Comparison of ENCODE assay signal across 27 mouse cellular contexts in the genomic region with DNA sequence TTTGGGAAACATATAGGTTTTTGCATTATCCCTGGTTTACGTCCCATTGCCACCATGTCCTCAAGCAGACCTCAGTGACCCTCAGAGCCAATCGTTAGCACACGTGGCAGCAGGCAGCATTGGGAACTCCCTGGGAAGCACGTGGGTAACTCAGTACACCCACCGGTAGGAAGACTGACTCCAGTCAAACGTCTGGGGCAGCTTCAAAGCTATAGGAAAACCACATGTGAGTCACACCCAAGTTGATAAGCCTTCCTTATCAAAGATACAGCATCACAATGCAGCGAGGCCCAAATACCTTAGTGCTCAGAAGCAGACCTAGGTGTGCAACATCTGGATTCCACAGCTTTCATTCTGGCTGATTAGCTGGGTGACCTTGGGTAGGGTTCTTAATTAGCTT.
DNase-seq lines count a peak whose midpoint lies in the region; ATAC-seq and TF ChIP-seq lines count a peak whose summit lies in the region.
"Had no signal": no experiment of that assay in that cellular context is flagged by ENCODE, and none has a peak within 500 bp of the region (broad histone marks: within the 10 kb centered on the region; RNA-seq: fewer than 3 reads in every experiment).

No protein-coding gene starts in this region.

- no peak overlapping the region for H3K4me3 ChIP-seq in MEL (ENCODE audit: control insufficient read depth in 1 of 2, insufficient read depth in 1 of 2, low read depth in 2 of 2, low read length in 2 of 2)
- H3K4me3 ChIP-seq in myocyte = no peak overlapping the region
- no peak overlapping the region for H3K4me3 ChIP-seq in neural tube, embryonic 15.5 days (replicated peaks)
- H3K4me3 ChIP-seq: embryonic facial prominence, embryonic 10.5 days; embryonic facial prominence, embryonic 13.5 days; erythroblast, embryonic 14.5 days; forebrain, embryonic 12.5 days; forebrain, embryonic 15.5 days; hindbrain, embryonic 12.5 days; hindbrain, embryonic 15.5 days had no signal

- H3K4me1 ChIP-seq in MEL (ENCODE audit: control insufficient read depth in 1 of 2, insufficient read depth in 2 of 2, low read length in 2 of 2) = peaks cover 6 to 10% of the 10 kb centered on the region in 2 experiments
- H3K4me1 ChIP-seq in neural tube, embryonic 15.5 days = no peaks in the 10 kb centered on the region
- H3K4me1 ChIP-seq: forebrain, embryonic 12.5 days; forebrain, embryonic 15.5 days; hindbrain, embryonic 15.5 days had no signal

- H3K4me2 ChIP-seq in myocyte (ENCODE audit: low read depth) = no peak overlapping the region
- H3K4me2 ChIP-seq in neural tube, embryonic 15.5 days = no peak overlapping the region
- H3K4me2 ChIP-seq: embryonic facial prominence, embryonic 13.5 days; forebrain, embryonic 12.5 days; forebrain, embryonic 15.5 days; heart, embryonic 11.5 days; hindbrain, embryonic 12.5 days; hindbrain, embryonic 15.5 days had no signal

- H3K79me2 ChIP-seq in MEL (ENCODE audit: control insufficient read depth, insufficient read depth, low read length, poor library complexity) (no peaks in the 10 kb centered on the region), myocyte (ENCODE audit: control insufficient read depth, insufficient read depth) (peaks cover 25% of the 10 kb centered on the region)

- peaks cover 18 to 24% of the 10 kb centered on the region in 2 experiments for H3K36me3 ChIP-seq in MEL (ENCODE audit: control insufficient read depth in 1 of 2, insufficient read depth in 2 of 2, low read length in 2 of 2)
- peaks cover 81% of the 10 kb centered on the region for H3K36me3 ChIP-seq in myocyte (ENCODE audit: control insufficient read depth, insufficient read depth)
- H3K36me3 ChIP-seq in neural tube, embryonic 15.5 days = no peaks in the 10 kb centered on the region
- H3K36me3 ChIP-seq: embryonic facial prominence, embryonic 10.5 days; forebrain, embryonic 12.5 days; forebrain, embryonic 15.5 days; hindbrain, embryonic 12.5 days; hindbrain, embryonic 15.5 days had no signal

- ATAC-seq in neural tube, embryonic 15.5 days (ENCODE audit: low FRiP score) = no peak
- no peak for ATAC-seq in frontal cortex, adult (ENCODE audit: low TSS enrichment)
- ATAC-seq: CD4-positive, CD25-positive, alpha-beta regulatory T cell, adult 4 months; forebrain, embryonic 15.5 days; Patski had no signal

- TF ChIP-seq POLR2A in MEL (IDR thresholded peaks at IDR 0.05; ENCODE audit: control insufficient read depth in 1 of 2, insufficient read depth in 1 of 2, low read depth in 1 of 2, low read length in 2 of 2, poor library complexity in 1 of 2) (no peak), myocyte (IDR thresholded peaks at IDR 0.05; ENCODE audit: insufficient read length, low read depth) (peak; percentile 18)

- TF ChIP-seq RAD21 in MEL (IDR thresholded peaks at IDR 0.05; ENCODE audit: low read depth, low read length) = no peak

- WGBS in neural tube, embryonic 15.5 days = 86% methylated on average over 7 of the region's 7 CpGs

- intact Hi-C loops in left cerebral cortex, postnatal 14 days (cut with DNase I) = no loop called here

- H3K27ac ChIP-seq in MEL (ENCODE audit: control insufficient read depth, low read depth, low read length) = peak overlapping the region; percentile 26
- H3K27ac ChIP-seq in neural tube, embryonic 15.5 days (replicated peaks) = no peak overlapping the region
- H3K27ac ChIP-seq: embryonic facial prominence, embryonic 10.5 days; embryonic facial prominence, embryonic 13.5 days; forebrain, embryonic 12.5 days; forebrain, embryonic 15.5 days; hindbrain, embryonic 12.5 days; hindbrain, embryonic 15.5 days had no signal

- peak; percentile 36 to 58; a peak in 2 of 4 replicates for TF ChIP-seq EP300 in MEL (IDR thresholded peaks at IDR 0.05; ENCODE audit: low read depth in 1 of 2, low read length in 2 of 2)

- H3K27me3 ChIP-seq in MEL (ENCODE audit: control insufficient read depth in 1 of 2, insufficient read depth in 2 of 2, low read length in 2 of 2) (no peaks in the 10 kb centered on the region), myocyte (ENCODE audit: control insufficient read depth, insufficient read depth, insufficient read length) (no peaks in the 10 kb centered on the region)
- no peaks in the 10 kb centered on the region for H3K27me3 ChIP-seq in neural tube, embryonic 15.5 days (replicated peaks)
- H3K27me3 ChIP-seq: embryonic facial prominence, embryonic 13.5 days; forebrain, embryonic 12.5 days; forebrain, embryonic 15.5 days; hindbrain, embryonic 12.5 days; hindbrain, embryonic 15.5 days; Patski had no signal

- H3ac ChIP-seq in myocyte (ENCODE audit: control insufficient read depth, insufficient read length) = no peak overlapping the region

- TF ChIP-seq CTCF in MEL (IDR thresholded peaks at IDR 0.05 in 2 of 3, conservative IDR thresholded peaks at IDR 0.05 in 1 of 3; ENCODE audit: control insufficient read depth in 1 of 3, insufficient read depth in 1 of 3, low read depth in 2 of 3, low read length in 3 of 3, poor library complexity in 1 of 3, severe bottlenecking in 1 of 3) = no peak

- no peaks in the 10 kb centered on the region for H3K9me3 ChIP-seq in MEL (replicated peaks; ENCODE audit: insufficient read depth, low read length)
- H3K9me3 ChIP-seq in neural tube, embryonic 15.5 days (replicated peaks) = no peaks in the 10 kb centered on the region
- H3K9me3 ChIP-seq: embryonic facial prominence, embryonic 10.5 days; embryonic facial prominence, embryonic 13.5 days; forebrain, embryonic 12.5 days; forebrain, embryonic 15.5 days; hindbrain, embryonic 12.5 days; hindbrain, embryonic 15.5 days had no signal

- no peak overlapping the region for H3K9ac ChIP-seq in MEL (ENCODE audit: control insufficient read depth, low read depth, low read length, poor library complexity, severe bottlenecking)
- H3K9ac ChIP-seq in neural tube, embryonic 15.5 days (replicated peaks) = no peak overlapping the region
- H3K9ac ChIP-seq: embryonic facial prominence, embryonic 13.5 days; forebrain, embryonic 12.5 days; forebrain, embryonic 15.5 days; hindbrain, embryonic 12.5 days; hindbrain, embryonic 15.5 days had no signal

- DNase-seq in 416B (ENCODE audit: low read depth) (peak; percentile 84), MEL (ENCODE audit: low read depth, low spot score) (peak; percentile 31)
- no peak for DNase-seq in left cerebral cortex, postnatal 14 days (ENCODE audit: low spot score in 2 of 2)
- DNase-seq: adrenal gland, adult 2 months; adrenal gland, postnatal 14 days; B cell, adult 2 months; cerebellum, adult 11 months; cerebellum, adult 2 months; cerebellum, postnatal 10 days; cerebellum, postnatal 36 days; embryo, embryonic 11 days; gastrocnemius, postnatal 10 days; gastrocnemius, postnatal 36 days; heart, adult 11 months had no signal

TF ChIP-seq in MEL, 35 proteins besides CTCF, POLR2A, EP300 and RAD21 (continues in another document):
- TF ChIP-seq E2F4 (IDR thresholded peaks at IDR 0.05; ENCODE audit: borderline replicate concordance, low read depth, low read length) (no peak), SIN3A (IDR thresholded peaks at IDR 0.05; ENCODE audit: low read length) (peak; percentile 54; the same call in 1 of the 2 replicates), ETS1 (IDR thresholded peaks at IDR 0.05; ENCODE audit: low read depth, low read length) (peak; percentile 52; the same call in 1 of the 2 replicates), CHD2 (IDR thresholded peaks at IDR 0.05; ENCODE audit: low read length) (no peak), GATA1 (IDR thresholded peaks at IDR 0.05; ENCODE audit: low read depth, low read length) (peak; percentile 71), MXI1 (IDR thresholded peaks at IDR 0.05; ENCODE audit: low read depth, low read length) (peak; percentile 91), UBTF (IDR thresholded peaks at IDR 0.05; ENCODE audit: borderline replicate concordance, insufficient read depth, low read depth, low read length) (no peak), TCF12 (IDR thresholded peaks at IDR 0.05; ENCODE audit: low read depth, low read length) (0 out of 2 replicates have a peak, but pooled peaks have one; percentile 9), ZMIZ1 (IDR thresholded peaks at IDR 0.05; ENCODE audit: low read depth, low read length) (no peak), MAX (IDR thresholded peaks at IDR 0.05; ENCODE audit: low read length) (peak; percentile 74), MEF2A (IDR thresholded peaks at IDR 0.05; ENCODE audit: extremely low read depth, insufficient replicate concordance, low read depth, low read length, poor library complexity, severe bottlenecking) (no peak), RCOR1 (IDR thresholded peaks at IDR 0.05; ENCODE audit: low read depth, low read length) (no peak), NRF1 (IDR thresholded peaks at IDR 0.05; ENCODE audit: insufficient read depth, low read depth, low read length, poor library complexity, severe bottlenecking) (no peak), TAL1 (IDR thresholded peaks at IDR 0.05; ENCODE audit: low read length) (no peak)

TF ChIP-seq in myocyte, 11 proteins besides CTCF, POLR2A, EP300 and RAD21:
- no peak for TF ChIP-seq MYOG (IDR thresholded peaks at IDR 0.05; ENCODE audit: control insufficient read depth in 1 of 3, insufficient read depth in 1 of 3, insufficient read length in 2 of 3, low read depth in 2 of 3)
- TF ChIP-seq TCF3 (IDR thresholded peaks at IDR 0.05; ENCODE audit: insufficient read length, low read depth) = no peak
- TF ChIP-seq MYOD1 (IDR thresholded peaks at IDR 0.05; ENCODE audit: control insufficient read depth in 1 of 3, insufficient read length in 2 of 3, low read depth in 2 of 3) = no peak
- TF ChIP-seq MAX (IDR thresholded peaks at IDR 0.05; ENCODE audit: low read depth) = no peak
- no peak for TF ChIP-seq REST (IDR thresholded peaks at IDR 0.05; ENCODE audit: insufficient read depth, insufficient read length)
- TF ChIP-seq SRF (IDR thresholded peaks at IDR 0.05; ENCODE audit: control insufficient read depth, insufficient read length, low read depth) = no peak
- TF ChIP-seq TCF12 (IDR thresholded peaks at IDR 0.05; ENCODE audit: insufficient read depth, poor library complexity, severe bottlenecking) = no peak
- TF ChIP-seq POLR2AphosphoS2 (IDR thresholded peaks at IDR 0.05; ENCODE audit: insufficient read length, low read depth) = no peak
- TF ChIP-seq E2F4 (IDR thresholded peaks at IDR 0.05; ENCODE audit: insufficient read depth) = no peak
- TF ChIP-seq USF1 (IDR thresholded peaks at IDR 0.05; ENCODE audit: low read depth) = no peak
TF ChIP-seq in myocyte: peak in this region for 0.

Comparison
In these comparisons a context has a peak if more than half of its experiments do, and no peak if none do; other contexts are left out.
1. DNase-seq: peak in 416B (single experiment) and MEL (single experiment); none in left cerebral cortex, postnatal 14 days (0 of 2).